Mouse (Mus musculus): ENCODE results near the gene Nfe2.
A peak's percentile ranks its signal among the peaks of the same experiment; 100 is the strongest.

Gene Nfe2

DNA sequence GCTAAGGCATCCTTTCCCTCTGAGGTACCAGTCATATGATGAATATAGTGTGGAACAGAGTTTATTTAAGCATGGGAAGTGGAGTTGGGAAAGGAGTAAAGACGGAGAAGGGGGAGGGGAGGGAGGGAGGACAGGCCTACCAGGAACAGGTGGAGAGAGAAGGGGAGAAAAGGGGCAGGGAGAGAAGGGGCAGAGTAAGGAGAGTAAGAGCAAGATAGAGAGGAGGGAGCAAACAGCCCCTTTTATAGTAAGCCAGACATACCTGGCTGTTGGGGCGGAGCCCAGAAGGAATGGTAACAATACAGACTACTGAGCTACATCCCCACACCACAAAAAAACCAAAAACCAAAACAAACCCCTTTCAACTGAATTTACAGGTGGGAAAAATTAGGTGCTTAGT is 42.2 kb downstream of the Nfe2 start:
- DNase-seq (ENCODE audit: low spot score in 2 of 2): no peak

DNA sequence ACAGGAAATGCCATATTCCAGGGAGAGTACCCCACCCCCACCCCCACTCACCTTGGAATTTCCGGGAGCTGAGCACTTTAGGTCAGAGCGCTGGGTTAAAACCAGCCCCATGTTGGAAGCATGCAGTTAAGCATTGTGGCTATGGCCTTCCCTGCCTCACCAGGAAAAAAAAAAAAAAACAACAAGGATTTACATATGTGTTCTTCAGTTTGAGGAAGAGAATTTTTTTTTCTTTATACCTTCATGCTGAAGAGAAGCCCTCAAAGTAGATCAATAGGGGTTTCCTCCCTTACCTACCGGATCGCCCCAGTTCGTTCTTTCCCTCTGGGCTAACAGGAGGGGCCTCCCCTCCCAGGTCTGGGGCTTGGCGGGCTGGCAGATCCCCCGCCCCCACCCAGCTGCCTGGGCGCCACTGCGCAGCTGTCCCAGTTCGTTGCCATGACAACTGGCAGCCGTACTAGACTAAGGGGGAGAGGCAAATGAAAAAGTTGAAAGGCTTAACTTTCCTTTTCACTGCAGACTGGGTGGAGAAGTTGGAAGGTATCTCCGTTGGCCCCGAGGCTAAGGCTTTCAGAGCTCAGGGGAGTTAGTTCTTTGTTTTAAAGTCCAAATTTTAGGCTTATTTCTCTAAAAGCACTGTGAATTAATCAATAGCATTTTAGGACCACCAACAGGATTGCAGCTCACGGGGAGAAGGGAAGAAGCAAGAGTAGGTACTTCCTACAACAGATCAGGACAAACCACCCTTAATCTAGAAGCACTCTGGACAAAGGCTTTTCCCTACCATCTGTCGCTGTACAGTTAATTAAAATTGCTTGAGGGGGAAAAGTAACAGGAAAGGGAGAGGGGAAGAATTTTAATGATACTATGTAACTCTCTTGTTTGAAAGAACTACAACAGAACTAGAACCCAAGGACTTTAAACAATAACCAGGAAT is 43.0 kb downstream of the Nfe2 start:
- peak; percentile 83 to 84 for DNase-seq (ENCODE audit: low spot score in 2 of 2)

DNA sequence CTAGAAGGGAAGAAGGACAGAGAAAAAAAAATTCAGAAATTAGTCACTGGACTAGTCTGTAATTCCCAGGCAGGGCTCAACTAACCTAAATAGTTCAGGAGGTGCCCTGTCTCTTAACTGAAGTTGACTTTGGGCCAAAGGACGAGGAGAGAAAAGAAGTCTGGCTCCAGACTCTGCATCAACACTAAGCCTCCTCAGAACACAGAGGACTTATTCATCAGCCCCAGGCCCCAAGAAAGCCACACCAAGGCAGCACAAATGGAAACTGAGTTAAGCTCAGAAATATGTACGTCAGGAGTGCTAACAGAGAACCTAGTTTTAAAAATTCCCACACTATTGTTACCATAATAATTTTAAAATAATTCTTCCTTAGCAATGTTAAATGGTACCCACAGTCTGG is 44.1 kb downstream of the Nfe2 start:
- DNase-seq (ENCODE audit: low spot score in 2 of 2): peak in 1 of 2 experiments; percentile 10

DNA sequence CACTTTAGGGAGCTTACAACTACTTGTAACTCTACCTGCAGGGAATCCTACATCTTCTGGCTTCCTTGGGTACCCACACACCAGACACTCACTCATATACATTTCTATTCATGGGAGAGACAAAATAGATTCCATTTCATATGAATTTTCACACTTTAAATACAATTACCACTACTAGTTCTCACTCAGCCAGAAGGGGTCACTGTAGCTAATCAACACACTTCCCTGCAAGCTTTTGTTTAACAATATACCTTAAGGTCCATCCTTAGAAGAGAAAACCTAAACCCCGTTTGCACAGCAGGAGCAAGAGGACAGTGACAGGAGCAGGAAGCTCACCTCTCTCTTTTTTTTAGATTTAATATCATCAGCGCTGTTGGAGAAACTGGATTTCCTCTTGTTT is 53.0 kb downstream of the Nfe2 start:
- no peak for DNase-seq (ENCODE audit: low spot score in 2 of 2)

DNA sequence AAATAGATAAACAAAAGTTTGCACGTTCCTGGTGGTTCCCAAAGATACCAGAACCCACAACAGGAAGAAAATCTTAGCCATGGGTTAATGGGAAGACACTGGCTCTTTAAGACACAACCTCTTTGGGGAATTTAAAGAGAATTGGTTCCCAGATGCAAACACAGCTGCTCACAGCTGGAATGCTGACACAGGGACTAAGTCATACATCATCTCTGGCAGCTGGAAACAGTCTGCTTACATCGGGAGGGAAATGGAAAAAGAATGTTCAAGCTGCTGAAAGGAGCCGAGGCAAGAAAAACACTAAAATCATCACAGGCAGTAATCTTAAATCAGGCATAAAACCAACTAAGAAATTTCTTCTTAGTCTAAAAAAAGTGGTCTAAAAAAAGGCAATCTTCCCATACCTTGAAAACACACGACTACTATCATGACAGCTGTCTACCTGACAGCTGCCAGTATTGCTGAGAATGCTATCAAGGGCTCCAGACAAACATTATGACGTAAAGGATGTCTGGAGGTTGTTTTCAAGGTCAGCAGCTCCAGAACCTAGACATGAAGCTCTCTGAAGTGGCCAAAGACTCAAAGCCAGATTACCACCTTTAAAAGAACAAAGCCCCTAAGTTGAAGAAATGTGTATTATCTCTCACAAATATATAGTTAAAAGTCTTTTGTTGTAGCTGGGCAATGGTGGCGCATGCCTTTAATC is 56.0 kb downstream of the Nfe2 start:
- DNase-seq (ENCODE audit: low spot score in 2 of 2): no peak
